Mouse (Mus musculus) intestine, embryonic 14.5 days (tissue): ENCODE measurements around the gene Kcnj11. TPM values are rescaled to one million over a fixed set of nuclear protein-coding genes. Genes with fewer than 3 reads are reported as not detected.
A peak's percentile ranks its signal among the peaks of the same experiment; 100 is the strongest.

Experiments used
- ATAC-seq: fragments of 200-750 bp; cut with Nextera tagmentation; replicated peaks from 2 replicates; pipeline ENCODE4 v1.8.0; 2017; ENCODE audit warnings: low read depth, moderate number of reproducible peaks, moderate TSS enrichment, moderate library complexity; ENCODE audit not compliant: low FRiP score, low TSS enrichment
- DNase-seq: peaks from one replicate; pipeline ENCODE4 v3.0.0-alpha.2; 2018; ENCODE audit warnings: low spot score
- H3K27ac ChIP-seq: fragments of 300-500 bp; sonication (generic); 2 replicates; pipeline ENCODE4 v1.5.1; 2014; ENCODE audit warnings: low read depth, mild to moderate bottlenecking, control low read depth
- H3K27me3 ChIP-seq: fragments of 300-500 bp; sonication (generic); replicated peaks from 2 replicates; pipeline ENCODE4 v1.6.1; 2014; ENCODE audit warnings: low read length, control low read depth; ENCODE audit not compliant: control insufficient read depth, insufficient read depth
- H3K36me3 ChIP-seq: fragments of 300-500 bp; sonication (generic); 2 replicates; pipeline ENCODE4 v1.6.1; 2014; ENCODE audit warnings: low read length, control low read depth; ENCODE audit not compliant: control insufficient read depth, insufficient read depth
- H3K4me1 ChIP-seq: fragments of 300-500 bp; sonication (generic); replicated peaks from 2 replicates; pipeline ENCODE4 v1.6.1; 2014; ENCODE audit warnings: low read length, control low read depth, mixed read lengths; ENCODE audit not compliant: control insufficient read depth, insufficient read depth
- H3K4me2 ChIP-seq: fragments of 300-500 bp; sonication (generic); 2 replicates; pipeline ENCODE4 v1.6.1; 2014; ENCODE audit warnings: low read length
- H3K4me3 ChIP-seq: fragments of 300-500 bp; sonication (generic); 2 replicates; pipeline ENCODE4 v1.5.1; 2014; ENCODE audit warnings: low read depth, low read length, control low read depth, mixed read lengths
- H3K9ac ChIP-seq: fragments of 300-500 bp; sonication (generic); 2 replicates; pipeline ENCODE4 v1.6.1; 2014; ENCODE audit warnings: mild to moderate bottlenecking, low read length
- H3K9me3 ChIP-seq: fragments of 300-500 bp; sonication (generic); 2 replicates; pipeline ENCODE4 v1.6.1; 2016; ENCODE audit warnings: low read length, control low read depth; ENCODE audit not compliant: control insufficient read depth
- WGBS: fragments of 180-500 bp; shearing (Covaris S2); extraction: QIAGEN DNeasy Blood & Tissue Kit; methylation state at CpG from one replicate; pipeline ENCODE4 v1.1.7; 2014; 5-methylcytosine and 5-hydroxymethylcytosine counted together
- polyA plus RNA-seq: library from polyadenylated mRNA; unstranded; fragments of >200 nt; fragmentation: Nextera tagmentation; extraction: Ambion mirVana; gene quantifications from 2 replicates; pipeline ENCODE4 v1.2.1, GENCODE M21; 2014

The Kcnj11 gene
- polyA plus RNA-seq, 1 experiment from 2014 or later: 0.61 TPM

DNA sequence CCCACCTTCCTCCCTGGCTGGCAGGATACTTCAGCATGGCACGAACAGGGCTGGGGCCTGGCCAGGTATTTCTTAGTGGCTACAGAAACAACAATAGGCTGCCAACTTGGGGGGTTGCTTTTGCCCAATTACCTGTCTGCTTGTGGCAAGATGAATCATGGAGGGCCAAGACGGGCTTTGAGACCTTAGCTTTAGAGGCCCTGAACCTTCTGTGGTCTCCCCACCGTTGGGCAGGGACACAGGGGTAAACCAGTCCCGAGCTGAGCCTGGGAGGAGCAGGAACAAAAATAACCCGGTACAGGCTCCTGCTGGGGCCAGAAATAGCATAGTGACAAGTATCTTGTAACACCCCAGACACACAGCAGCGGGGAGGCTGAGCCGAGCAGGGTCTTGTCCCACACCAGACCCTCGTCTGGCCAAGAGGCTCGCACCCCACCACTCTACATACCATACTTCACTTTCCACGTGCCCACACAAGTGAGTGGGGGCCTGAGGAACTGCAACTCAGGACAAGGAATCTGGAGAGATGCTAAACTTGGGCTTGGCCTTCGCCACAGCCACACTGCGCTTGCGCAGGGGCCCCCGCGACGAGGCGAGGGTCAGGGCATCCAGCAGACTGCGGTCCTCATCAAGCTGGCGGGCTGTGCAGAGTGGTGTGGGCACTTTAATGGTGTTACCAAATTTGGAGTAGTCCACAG is 2.2 kb downstream of the Kcnj11 start:
- no peak overlapping the region for H3K27ac ChIP-seq
- H3K4me3 ChIP-seq: no peak overlapping the region
- no peaks in the 10 kb centered on the region for H3K36me3 ChIP-seq
- 82% methylated on average over 19 of the region's 19 CpGs for WGBS
- H3K4me1 ChIP-seq: no peaks in the 10 kb centered on the region
- H3K27me3 ChIP-seq: no peaks in the 10 kb centered on the region
- no peak overlapping the region for H3K4me2 ChIP-seq
- ATAC-seq (no peak), DNase-seq (no peak)
- H3K9ac ChIP-seq: no peak overlapping the region
- H3K9me3 ChIP-seq: no peaks in the 10 kb centered on the region

DNA sequence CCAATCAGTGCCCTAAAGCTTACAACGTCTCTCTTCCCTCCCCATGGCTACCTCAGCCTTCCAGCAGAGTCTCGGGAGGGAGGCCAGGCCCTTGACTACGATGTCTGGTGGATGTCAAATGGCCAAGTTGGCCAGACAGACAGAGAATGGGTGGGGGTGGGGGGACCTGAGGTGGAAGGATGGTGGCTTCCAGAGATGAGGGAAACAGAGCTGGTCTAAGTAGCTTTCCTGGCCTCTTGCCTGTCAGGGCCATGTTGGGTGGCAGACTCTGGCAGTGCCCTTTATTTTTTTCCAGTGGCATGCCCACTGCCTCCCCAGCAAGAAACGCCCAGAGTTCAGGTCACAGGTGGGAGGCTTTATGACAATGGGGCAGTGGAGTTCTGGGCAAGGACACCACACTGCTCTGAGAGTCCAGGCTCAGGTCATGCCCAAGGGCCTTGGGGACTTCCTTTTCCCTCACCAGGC is 3.2 kb downstream of the Kcnj11 start:
- Histone ChIP-seq H3K4me2 (no peak overlapping the region), H3K4me1 (no peaks in the 10 kb centered on the region), H3K9ac (no peak overlapping the region), H3K27ac (no peak overlapping the region), H3K36me3 (no peaks in the 10 kb centered on the region), H3K9me3 (no peaks in the 10 kb centered on the region), H3K4me3 (no peak overlapping the region), H3K27me3 (no peaks in the 10 kb centered on the region)
- no peak for DNase-seq
- ATAC-seq: no peak
- 43% methylated on average over 4 of the region's 4 CpGs for WGBS

DNA sequence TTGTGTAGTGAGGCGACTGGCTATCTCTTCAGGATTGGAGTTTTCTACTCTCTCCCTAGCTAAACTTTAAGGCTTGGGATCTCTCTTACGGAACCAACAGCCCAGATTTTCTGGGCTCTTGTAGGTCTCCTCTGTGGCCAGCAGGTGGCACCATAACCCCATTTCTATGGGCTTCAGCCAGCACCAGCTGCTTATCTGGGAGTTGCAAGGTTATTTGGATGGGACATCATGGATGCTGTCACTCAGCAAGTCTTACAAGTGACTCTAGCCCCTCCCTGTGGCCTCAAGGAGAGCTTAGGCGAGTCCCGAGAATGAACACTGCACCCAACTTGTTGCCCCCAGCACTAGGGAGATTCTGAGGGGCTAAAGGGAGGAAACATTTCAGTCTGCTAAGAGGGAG is 4.4 kb downstream of the Kcnj11 start:
- H3K27ac ChIP-seq: no peak overlapping the region
- ATAC-seq: no peak
- no peaks in the 10 kb centered on the region for H3K9me3 ChIP-seq
- no peak overlapping the region for H3K4me2 ChIP-seq
- WGBS: 4% methylated on average over 4 of the region's 4 CpGs
- no peak overlapping the region for H3K9ac ChIP-seq
- no peaks in the 10 kb centered on the region for H3K27me3 ChIP-seq
- DNase-seq: peak; percentile 83
- H3K36me3 ChIP-seq: no peaks in the 10 kb centered on the region
- H3K4me3 ChIP-seq: no peak overlapping the region
- no peaks in the 10 kb centered on the region for H3K4me1 ChIP-seq

- DNase-seq: no peak
- H3K9me3 ChIP-seq: peaks cover 4% of the 10 kb centered on the region; the same call in 1 of the 2 replicates
- H3K9ac ChIP-seq: no peak overlapping the region
- H3K4me3 ChIP-seq: no peak overlapping the region
- H3K36me3 ChIP-seq: no peaks in the 10 kb centered on the region
- no peak overlapping the region for H3K4me2 ChIP-seq
- H3K4me1 ChIP-seq: no peaks in the 10 kb centered on the region
- H3K27me3 ChIP-seq: no peaks in the 10 kb centered on the region
- H3K27ac ChIP-seq: no peak overlapping the region
- ATAC-seq: no peak
- 53% methylated on average over 8 of the region's 8 CpGs for WGBS
Measured at GRCm38 (mm10) chr7:46092803-46093202, 7.8 kb downstream of the Kcnj11 start.

DNA sequence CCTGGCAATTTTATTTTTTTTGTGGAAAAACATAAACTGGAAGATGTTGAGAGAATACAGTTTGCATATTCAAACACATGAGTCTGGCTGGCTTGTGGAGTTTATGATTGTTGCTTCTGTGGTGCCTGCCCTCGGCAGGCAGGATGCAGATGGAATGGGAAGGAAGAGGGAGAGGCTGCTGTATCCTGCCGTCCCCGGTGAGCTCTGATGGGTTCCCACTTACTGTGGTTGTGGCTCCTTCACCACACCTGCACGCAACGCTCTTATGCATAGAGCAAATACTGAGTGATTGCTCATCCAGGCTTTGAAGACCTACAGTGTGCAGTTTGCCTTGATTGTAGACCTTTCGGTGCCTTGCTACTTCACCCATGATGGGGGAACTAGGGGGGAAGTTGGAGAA is 12.3 kb downstream of the Kcnj11 start:
- Histone ChIP-seq H3K9me3 (peaks cover 4% of the 10 kb centered on the region; the same call in 1 of the 2 replicates), H3K9ac (no peak overlapping the region), H3K4me1 (no peaks in the 10 kb centered on the region), H3K4me2 (no peak overlapping the region), H3K27ac (no peak overlapping the region), H3K27me3 (no peaks in the 10 kb centered on the region), H3K36me3 (peaks cover 14% of the 10 kb centered on the region), H3K4me3 (no peak overlapping the region)
- 89% methylated on average over 6 of the region's 6 CpGs for WGBS
- DNase-seq (no peak), ATAC-seq (no peak)

DNA sequence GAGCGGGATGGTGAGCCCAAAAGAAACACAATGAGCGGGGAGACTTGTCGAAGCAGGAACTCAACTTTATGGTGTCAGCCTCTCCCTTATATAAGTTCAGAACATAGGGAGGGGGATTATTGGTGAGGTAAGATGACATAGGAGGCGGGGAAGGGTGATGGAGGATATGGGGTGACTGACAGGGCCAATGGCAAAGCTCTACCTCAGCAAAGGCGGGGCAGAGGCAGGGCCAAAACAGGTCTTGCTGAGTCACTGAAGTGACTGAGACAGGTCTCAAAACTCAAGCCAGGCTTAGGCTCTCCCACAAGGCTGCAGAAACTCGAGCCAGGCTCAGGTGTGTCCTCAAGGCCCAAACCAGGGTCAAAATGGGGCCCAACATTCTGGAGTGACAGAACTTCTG is 14.2 kb downstream of the Kcnj11 start:
- ATAC-seq: no peak; the same call in 1 of the 2 replicates

GRCm38 (mm10) chr7:46084839-46085513 is 15.6 kb downstream of the Kcnj11 start:
- Histone ChIP-seq H3K27ac (peak overlapping the region; percentile 29; the same call in 1 of the 2 replicates), H3K9me3 (peaks cover 4% of the 10 kb centered on the region; the same call in 1 of the 2 replicates), H3K4me1 (no peaks in the 10 kb centered on the region), H3K4me2 (no peak overlapping the region), H3K4me3 (no peak overlapping the region), H3K27me3 (no peaks in the 10 kb centered on the region), H3K9ac (no peak overlapping the region), H3K36me3 (peaks cover 46% of the 10 kb centered on the region)
- DNase-seq: peak; percentile 57
- 63% methylated on average over 16 of the region's 16 CpGs for WGBS
- peak; percentile 80 for ATAC-seq

More for the DNA sequence above, 14.2 kb downstream of the Kcnj11 start:
- Histone ChIP-seq H3K9me3 (peaks cover 4% of the 10 kb centered on the region; the same call in 1 of the 2 replicates), H3K4me1 (no peaks in the 10 kb centered on the region), H3K27ac (no peak overlapping the region), H3K4me2 (no peak overlapping the region), H3K4me3 (no peak overlapping the region), H3K27me3 (no peaks in the 10 kb centered on the region), H3K36me3 (peaks cover 32% of the 10 kb centered on the region), H3K9ac (no peak overlapping the region)
- 87% methylated on average over 6 of the region's 6 CpGs for WGBS
- DNase-seq: no peak

DNA sequence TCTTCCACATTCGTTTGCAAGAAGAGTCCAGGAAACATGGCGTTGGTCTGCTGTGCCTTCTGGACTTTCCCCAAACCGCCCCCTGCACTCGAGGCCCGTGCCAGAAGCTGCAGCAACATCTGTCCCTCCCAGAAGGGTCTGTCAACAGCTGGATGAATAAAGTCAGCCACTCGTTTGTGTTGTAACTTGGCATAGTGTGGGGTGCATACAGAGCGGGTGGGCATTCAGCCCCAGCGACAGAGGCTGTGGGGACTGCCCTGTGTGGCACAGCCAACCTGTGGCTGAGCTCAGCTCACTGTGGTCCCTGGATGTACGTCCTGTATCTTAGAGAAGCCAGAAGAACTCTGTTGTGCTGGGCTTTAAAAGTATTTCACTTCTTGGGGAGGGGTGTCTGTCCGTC is 16.5 kb downstream of the Kcnj11 start:
- WGBS: 88% methylated on average over 10 of the region's 10 CpGs

More for the DNA sequence above, 16.5 kb downstream of the Kcnj11 start:
- no peak overlapping the region for H3K9ac ChIP-seq
- H3K4me1 ChIP-seq: no peaks in the 10 kb centered on the region
- H3K36me3 ChIP-seq: peaks cover 55% of the 10 kb centered on the region
- no peak overlapping the region for H3K27ac ChIP-seq
- peaks cover 4% of the 10 kb centered on the region; the same call in 1 of the 2 replicates for H3K9me3 ChIP-seq
- no peak overlapping the region for H3K4me2 ChIP-seq
- no peak for DNase-seq
- no peak for ATAC-seq
- H3K4me3 ChIP-seq: no peak overlapping the region
- H3K27me3 ChIP-seq: no peaks in the 10 kb centered on the region
